Mouse (Mus musculus) liver, embryonic 15.5 days (tissue): ENCODE data around the gene Sppl2a. TPM values are rescaled to one million over a fixed set of nuclear protein-coding genes. Genes with fewer than 3 reads are reported as not detected.
A peak's percentile ranks its signal among the peaks of the same experiment; 100 is the strongest.

Source experiments
- ATAC-seq: fragments of 200-750 bp; cut with Nextera tagmentation; 2 replicates; pipeline ENCODE4 v1.8.0; 2017; ENCODE audit warnings: moderate number of reproducible peaks, mild to moderate bottlenecking, moderate library complexity; ENCODE audit not compliant: insufficient read depth
- H3K27ac ChIP-seq: fragments of 300-500 bp; sonication (generic); replicated peaks from 2 replicates; pipeline ENCODE4 v1.5.1; 2015; ENCODE audit warnings: mild to moderate bottlenecking, inconsistent platforms
- H3K27me3 ChIP-seq: fragments of 300-500 bp; sonication (generic); 2 replicates; pipeline ENCODE4 v1.6.1; 2015; ENCODE audit warnings: mild to moderate bottlenecking, inconsistent platforms
- H3K36me3 ChIP-seq: fragments of 300-500 bp; sonication (generic); replicated peaks from 2 replicates; pipeline ENCODE4 v1.6.1; 2015; ENCODE audit warnings: moderate library complexity, mild to moderate bottlenecking, inconsistent platforms
- H3K4me1 ChIP-seq: fragments of 300-500 bp; sonication (generic); replicated peaks from 2 replicates; pipeline ENCODE4 v1.6.1; 2015; ENCODE audit warnings: inconsistent platforms
- H3K4me2 ChIP-seq: fragments of 300-500 bp; sonication (generic); 2 replicates; pipeline ENCODE4 v1.6.1; 2015; ENCODE audit warnings: moderate library complexity, mild to moderate bottlenecking, inconsistent platforms
- H3K4me3 ChIP-seq: fragments of 300-500 bp; sonication (generic); replicated peaks from 2 replicates; pipeline ENCODE4 v1.5.1; 2015; ENCODE audit warnings: mild to moderate bottlenecking, inconsistent platforms
- H3K9ac ChIP-seq: fragments of 300-500 bp; sonication (generic); 2 replicates; pipeline ENCODE4 v1.6.1; 2015; ENCODE audit warnings: moderate library complexity, mild to moderate bottlenecking, inconsistent platforms
- H3K9me3 ChIP-seq: fragments of 300-500 bp; sonication (generic); replicated peaks from 2 replicates; pipeline ENCODE4 v1.6.1; 2016; ENCODE audit warnings: inconsistent platforms
- WGBS: fragments of 180-500 bp; shearing (Covaris S2); methylation state at CpG from one replicate; pipeline ENCODE4 v1.1.7; 2015; ENCODE audit warnings: mixed read lengths; ENCODE audit not compliant: insufficient replicate concordance; 5-methylcytosine and 5-hydroxymethylcytosine counted together
- microRNA-seq: library from miRNA; unstranded; fragments of <30 nt; microRNA quantifications from one replicate; pipeline ENCODE4, GENCODE M21; 2016
- polyA plus RNA-seq: library from polyadenylated mRNA; unstranded; fragments of >200 nt; fragmentation: Nextera tagmentation; extraction: Ambion mirVana; gene quantifications from 2 replicates; pipeline ENCODE4 v1.2.1, GENCODE M21; 2015

The Sppl2a gene
- polyA plus RNA-seq, 1 experiment from 2014 or later, result 20.0 TPM

GRCm38 (mm10) chr2:126866301-126866700 lies 66.7 kb downstream of the Sppl2a start:
- 49% methylated on average over 1 of the region's 1 CpGs for WGBS
- no peaks in the 10 kb centered on the region for H3K27me3 ChIP-seq
- H3K4me1 ChIP-seq, result peaks cover 16% of the 10 kb centered on the region
- H3K4me2 ChIP-seq, result no peak overlapping the region
- H3K9me3 ChIP-seq, result no peaks in the 10 kb centered on the region
- H3K36me3 ChIP-seq, result no peaks in the 10 kb centered on the region
- H3K9ac ChIP-seq, result no peak overlapping the region
- ATAC-seq, result no peak
- no peak overlapping the region for H3K27ac ChIP-seq
- H3K4me3 ChIP-seq, result no peak overlapping the region

- Histone ChIP-seq H3K4me3 (no peak overlapping the region), H3K9me3 (no peaks in the 10 kb centered on the region), H3K27ac (no peak overlapping the region), H3K4me2 (peak overlapping the region; percentile 2; the same call in 1 of the 2 replicates), H3K36me3 (no peaks in the 10 kb centered on the region), H3K27me3 (no peaks in the 10 kb centered on the region), H3K9ac (no peak overlapping the region), H3K4me1 (peaks cover 16% of the 10 kb centered on the region)
- 82% methylated on average over 10 of the region's 10 CpGs for WGBS
- ATAC-seq, result 0 out of 2 replicates have a peak, but pooled peaks have one; percentile 40
Measured at GRCm38 (mm10) chr2:126865501-126866199, 67.4 kb downstream of the Sppl2a start.

GRCm38 (mm10) chr2:126865026-126865425 lies 68.0 kb downstream of the Sppl2a start:
- no peak for ATAC-seq
- Histone ChIP-seq H3K4me2 (no peak overlapping the region), H3K4me3 (no peak overlapping the region), H3K27me3 (no peaks in the 10 kb centered on the region), H3K36me3 (no peaks in the 10 kb centered on the region), H3K27ac (no peak overlapping the region), H3K9ac (no peak overlapping the region), H3K9me3 (no peaks in the 10 kb centered on the region), H3K4me1 (peaks cover 18% of the 10 kb centered on the region)
- 83% methylated on average over 3 of the region's 3 CpGs for WGBS

- Histone ChIP-seq H3K9ac (no peak overlapping the region), H3K4me2 (no peak overlapping the region), H3K4me1 (no peaks in the 10 kb centered on the region), H3K27me3 (no peaks in the 10 kb centered on the region), H3K36me3 (peaks cover 52% of the 10 kb centered on the region), H3K9me3 (no peaks in the 10 kb centered on the region), H3K4me3 (no peak overlapping the region), H3K27ac (no peak overlapping the region)
- WGBS, result 74% methylated on average over 4 of the region's 4 CpGs
- ATAC-seq, result no peak
Measured at GRCm38 (mm10) chr2:126844751-126845150, 88.3 kb downstream of the Sppl2a start.

Small RNA genes within 50 kb of the gene (microRNA-seq; reads per million reads assigned to microRNA genes)
- not detected for gene Mir3473g

Other genes starting within 250 kb of the Sppl2a start
- gene Usp8, start 225.9 kb downstream of the Sppl2a start, polyA plus RNA-seq, result 17.5 and 19.5 TPM in 2 replicates
- gene Usp50, start 149.8 kb downstream of the Sppl2a start, polyA plus RNA-seq, result 1.0 and 1.3 TPM in 2 replicates
- 18.6 and 20.0 TPM in 2 replicates for gene Trpm7, start 57.0 kb downstream of the Sppl2a start, polyA plus RNA-seq
- 3.9 and 4.4 TPM in 2 replicates for gene Ap4e1, start 75.5 kb upstream of the Sppl2a start, polyA plus RNA-seq
- 51.6 and 56.3 TPM in 2 replicates for gene Blvra, start 137.4 kb upstream of the Sppl2a start, polyA plus RNA-seq
- 54.9 and 57.2 TPM in 2 replicates for gene Ncaph, start 200.7 kb upstream of the Sppl2a start, polyA plus RNA-seq
- 23.3 and 24.0 TPM in 2 replicates for gene Itpripl1, start 210.2 kb upstream of the Sppl2a start, polyA plus RNA-seq